Mouse (Mus musculus) C2C12 (cell line): ENCODE data around the gene Ldah.

ENCODE experiments used
- CEBPB ChIP-seq: IDR thresholded peaks from one replicate; pipeline ENCODE4 v1.6.1; 2011; ENCODE audit warnings: low read depth, mild to moderate bottlenecking, control low read depth, moderate library complexity
- CTCF ChIP-seq: IDR thresholded peaks from one replicate; pipeline ENCODE4 v1.5.1; 2011; ENCODE audit not compliant: control insufficient read depth, insufficient read depth, insufficient read length
- FOSL1 ChIP-seq: IDR thresholded peaks from one replicate; pipeline ENCODE4 v1.8.0; 2011; ENCODE audit warnings: mild to moderate bottlenecking, low read length; ENCODE audit not compliant: poor library complexity, insufficient read depth, severe bottlenecking
- MAX ChIP-seq: IDR thresholded peaks from one replicate; pipeline ENCODE4 v1.6.1; 2011; ENCODE audit warnings: mild to moderate bottlenecking, control low read depth
- MYOD1 ChIP-seq: IDR thresholded peaks from one replicate; pipeline ENCODE4 v1.6.1; 2011; ENCODE audit warnings: low read depth; ENCODE audit not compliant: control insufficient read depth, insufficient read length
- MYOG ChIP-seq: IDR thresholded peaks from one replicate; pipeline ENCODE4 v1.6.1; 2011; ENCODE audit not compliant: control insufficient read depth, insufficient read length; ENCODE audit errors: extremely low read depth
- USF1 ChIP-seq: IDR thresholded peaks from one replicate; pipeline ENCODE4 v1.6.1; 2011; ENCODE audit warnings: low read depth, mild to moderate bottlenecking, control low read depth, moderate library complexity

GRCm38 (mm10) chr12:8324086-8324485 lies 116.2 kb downstream of the Ldah start:
- no peak for TF ChIP-seq USF1
- no peak for TF ChIP-seq MAX
- no peak for TF ChIP-seq CTCF
- TF ChIP-seq FOSL1, result no peak
- no peak for TF ChIP-seq MYOG
- no peak for TF ChIP-seq CEBPB
- TF ChIP-seq MYOD1, result no peak
